Mouse (Mus musculus): Measurements from ENCODE around the gene Med20.
A peak's percentile ranks its signal among the peaks of the same experiment; 100 is the strongest.
"Not testable (repeated sequence)": the region's sequence is repeated elsewhere in the genome, so short reads cannot be mapped to it uniquely, and the experiment has no call there.

Med20 gene

GRCm38 (mm10) chr17:47627791-47628190, 16.4 kb downstream of the Med20 start:
- no peak for DNase-seq (ENCODE audit: low read depth, low spot score)

GRCm38 (mm10) chr17:47628851-47629676, 17.7 kb downstream of the Med20 start:
- DNase-seq (ENCODE audit: low read depth, low spot score) = peak; percentile 96

GRCm38 (mm10) chr17:47629717-47630677, 18.6 kb downstream of the Med20 start:
- no peak for DNase-seq (ENCODE audit: low read depth, low spot score)

- DNase-seq (ENCODE audit: low read depth, low spot score) = no peak
Measured at GRCm38 (mm10) chr17:47630678-47631065, 19.3 kb downstream of the Med20 start, which contains the start of gene Usp49. Gene Usp49 (plus strand): TSS chr17:47630690.

GRCm38 (mm10) chr17:47632181-47632840, 20.9 kb downstream of the Med20 start:
- no peak for DNase-seq (ENCODE audit: low read depth, low spot score)

DNA sequence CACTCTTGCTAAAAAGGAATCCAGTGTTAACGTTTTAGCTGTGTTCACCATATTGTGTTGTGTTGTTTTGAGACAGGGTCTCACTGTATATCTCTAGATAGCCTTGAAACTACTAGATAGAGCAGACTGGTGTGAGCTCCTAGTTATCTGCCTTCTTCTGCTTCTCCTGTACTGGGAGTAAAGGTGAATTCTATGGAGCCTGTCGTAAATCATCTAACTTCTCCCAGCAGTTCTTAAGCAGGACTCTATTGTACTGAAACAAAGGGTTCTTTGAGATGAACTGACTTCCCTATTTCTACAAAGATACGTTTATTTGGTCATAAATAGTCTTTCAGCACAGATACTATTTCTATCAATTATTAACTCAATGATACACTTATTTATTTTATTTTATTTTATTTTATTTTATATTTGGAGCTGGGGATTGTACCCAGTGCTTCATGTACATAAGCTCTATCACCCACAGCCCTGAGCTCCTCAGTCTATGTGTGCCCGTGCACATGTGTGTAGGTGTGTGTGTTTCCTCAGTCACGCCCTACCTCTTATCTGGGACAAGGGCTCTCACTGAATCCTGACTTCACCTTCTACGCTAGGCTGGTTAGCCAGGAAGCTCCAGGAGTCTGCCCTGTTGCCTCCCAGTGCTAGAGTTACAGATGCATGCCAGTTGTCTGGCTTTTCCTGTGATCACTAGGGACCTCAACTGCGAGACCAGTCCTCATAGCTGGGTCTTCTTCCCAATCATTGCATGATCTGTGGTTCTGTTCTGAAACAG, 22.8 kb downstream of the Med20 start:
- DNase-seq (ENCODE audit: low read depth, low spot score) = no peak

DNA sequence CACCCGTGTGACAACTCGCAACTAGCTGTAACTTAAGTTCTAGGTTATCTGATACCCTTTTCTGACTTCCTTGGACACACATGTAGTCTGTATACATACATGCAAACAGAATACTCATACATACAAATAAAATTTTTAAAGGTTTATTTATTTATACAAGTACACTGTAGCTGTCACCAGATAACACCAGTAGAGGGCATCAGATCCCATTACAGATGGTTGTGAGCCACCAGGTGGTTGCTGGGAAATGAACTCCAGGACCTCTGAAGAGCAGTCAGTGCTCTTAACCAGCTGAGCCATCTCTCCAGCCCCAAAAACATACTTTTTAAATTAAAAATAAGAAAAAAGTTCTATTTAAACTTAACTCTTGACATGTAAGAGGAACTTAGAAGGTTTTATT, 31.6 kb downstream of the Med20 start:
- no peak for DNase-seq (ENCODE audit: low read depth, low spot score)

- peak; percentile 80 for DNase-seq (ENCODE audit: low read depth, low spot score)
Measured at GRCm38 (mm10) chr17:47646683-47647082, 35.3 kb downstream of the Med20 start.

DNA sequence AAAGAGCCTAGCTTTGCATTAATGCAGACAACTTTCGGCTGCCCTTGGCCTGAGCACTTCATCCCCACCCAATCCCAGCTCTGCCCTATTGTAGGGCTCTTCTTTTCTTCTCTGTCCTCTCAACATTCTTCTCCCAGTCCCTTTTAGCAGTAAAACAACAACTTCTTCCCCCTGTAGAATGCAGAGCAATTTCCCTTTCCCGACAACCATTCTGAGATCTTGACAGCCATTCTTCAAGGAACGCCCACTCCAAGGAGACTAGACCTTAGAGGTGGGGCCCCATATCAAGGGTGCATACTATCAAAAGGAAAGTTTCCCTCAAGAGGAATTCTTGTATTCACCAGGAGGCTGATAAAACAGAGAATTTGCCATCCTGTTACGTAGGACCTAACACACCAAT, 37.6 kb downstream of the Med20 start:
- DNase-seq (ENCODE audit: low read depth, low spot score) = no peak

DNA sequence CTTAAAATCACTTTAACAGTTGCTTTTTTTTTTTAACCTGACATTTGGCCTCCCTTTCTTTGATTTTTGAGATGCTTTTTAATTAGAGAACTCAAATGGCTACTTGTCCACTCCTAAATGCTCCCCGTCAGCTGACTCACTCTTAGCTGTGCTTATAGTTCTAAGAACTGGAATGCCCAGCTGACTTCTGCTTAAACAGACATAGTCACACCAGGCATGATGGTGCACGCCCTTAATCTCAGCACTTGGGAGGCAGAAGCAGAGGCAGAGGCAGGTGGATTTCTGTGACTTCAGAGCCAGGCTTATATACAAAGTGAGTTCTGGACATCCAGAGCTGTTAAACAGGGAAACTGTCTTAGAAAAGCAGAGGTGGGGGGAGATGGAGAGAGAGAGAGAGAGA, 40.6 kb downstream of the Med20 start:
- no peak for DNase-seq (ENCODE audit: low read depth, low spot score)

DNA sequence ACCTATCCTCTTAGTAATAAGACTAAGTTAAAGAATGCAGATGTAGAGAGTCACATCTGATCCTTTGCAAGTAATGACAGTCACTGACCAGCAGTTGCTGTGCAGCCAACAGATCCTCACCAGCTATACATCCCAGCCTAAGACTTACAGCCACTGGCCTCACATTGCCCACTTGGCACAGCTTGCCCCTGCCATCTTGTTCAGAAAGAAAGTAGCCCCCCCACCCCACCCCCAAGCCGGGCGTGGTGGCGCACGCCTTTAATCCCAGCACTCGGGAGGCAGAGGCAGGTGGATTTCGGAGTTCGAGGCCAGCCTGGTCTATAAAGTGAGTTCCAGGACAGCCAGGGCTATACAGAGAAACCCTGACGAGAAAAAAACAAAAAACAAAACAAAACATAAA, 43.0 kb downstream of the Med20 start:
- not testable (repeated sequence) for DNase-seq (ENCODE audit: low read depth, low spot score)

GRCm38 (mm10) chr17:47655697-47656096, 44.3 kb downstream of the Med20 start:
- no peak for DNase-seq (ENCODE audit: low read depth, low spot score)

GRCm38 (mm10) chr17:47657901-47658300, 46.5 kb downstream of the Med20 start:
- DNase-seq (ENCODE audit: low read depth, low spot score) = no peak

- no peak for DNase-seq (ENCODE audit: low read depth, low spot score)
Measured at GRCm38 (mm10) chr17:47658741-47659243, 47.4 kb downstream of the Med20 start.

DNA sequence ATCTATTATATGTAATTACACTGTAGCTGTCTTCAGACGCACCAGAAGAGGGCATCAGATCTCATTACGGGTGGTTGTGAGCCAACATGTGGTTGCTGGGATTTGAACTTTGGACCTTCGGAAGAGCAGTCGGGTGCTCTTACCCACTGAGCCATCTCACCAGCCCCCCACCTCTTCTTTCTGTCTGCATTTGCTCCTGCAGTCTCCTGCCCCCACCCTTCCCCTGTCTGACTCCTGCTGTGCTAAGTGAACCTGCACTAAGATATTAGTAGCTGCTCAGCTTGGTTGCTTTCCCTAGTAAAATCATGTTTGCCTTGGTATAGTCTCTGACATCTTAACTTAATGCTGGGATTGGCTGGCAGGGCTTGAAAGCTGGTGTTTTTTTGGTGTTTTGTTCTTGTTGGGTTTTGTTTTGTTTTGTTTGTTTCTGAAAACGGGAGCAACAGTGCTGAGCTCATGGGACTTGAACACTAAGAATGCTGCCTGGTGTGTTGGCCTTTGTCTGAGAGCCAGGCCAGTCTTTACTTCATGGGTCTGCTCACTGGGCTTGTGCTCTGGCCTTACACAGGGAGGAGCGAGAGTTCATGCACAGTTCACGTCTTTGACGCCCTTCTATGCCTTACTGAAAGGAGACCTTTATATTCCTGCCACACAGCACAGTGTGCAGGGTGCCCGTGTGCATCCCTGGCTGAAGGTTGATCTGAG, 51.8 kb downstream of the Med20 start:
- DNase-seq (ENCODE audit: low read depth, low spot score) = no peak

GRCm38 (mm10) chr17:47664474-47664873, 53.1 kb downstream of the Med20 start:
- DNase-seq (ENCODE audit: low read depth, low spot score) = no peak

DNA sequence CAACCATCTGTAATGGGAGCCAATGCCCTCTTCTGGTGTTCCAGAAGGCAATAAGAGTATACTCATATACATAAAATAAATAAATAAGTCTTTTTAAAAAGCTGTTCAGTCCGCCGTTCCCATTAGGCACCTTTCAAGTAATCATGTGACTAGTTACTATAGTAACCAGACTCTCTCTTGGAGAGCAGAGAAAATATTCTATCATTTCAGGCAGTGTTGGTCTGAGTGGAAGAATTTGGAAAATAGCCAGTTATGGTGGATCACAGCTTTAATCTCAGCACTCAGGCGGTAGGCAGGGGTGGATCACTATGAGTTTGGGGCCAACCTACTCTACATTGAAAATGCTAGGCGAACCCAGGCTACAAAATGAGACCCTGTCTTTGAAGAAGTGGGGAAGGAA, 57.8 kb downstream of the Med20 start:
- no peak for DNase-seq (ENCODE audit: low read depth, low spot score)

DNA sequence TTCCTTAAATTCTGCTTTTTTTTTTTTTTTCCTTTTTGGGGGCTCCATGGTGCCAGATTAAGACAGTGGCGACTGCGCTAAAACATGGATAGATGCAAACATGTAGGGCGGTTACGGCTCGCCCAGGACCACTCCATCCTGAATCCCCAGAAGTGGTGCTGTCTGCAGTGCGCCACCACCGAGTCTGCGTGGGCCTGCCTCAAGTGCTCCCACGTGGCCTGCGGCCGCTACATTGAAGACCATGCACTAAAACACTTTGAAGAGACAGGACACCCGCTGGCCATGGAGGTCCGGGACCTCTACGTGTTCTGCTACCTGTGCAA, 60.6 kb downstream of the Med20 start:
- DNase-seq (ENCODE audit: low read depth, low spot score) = no peak

DNA sequence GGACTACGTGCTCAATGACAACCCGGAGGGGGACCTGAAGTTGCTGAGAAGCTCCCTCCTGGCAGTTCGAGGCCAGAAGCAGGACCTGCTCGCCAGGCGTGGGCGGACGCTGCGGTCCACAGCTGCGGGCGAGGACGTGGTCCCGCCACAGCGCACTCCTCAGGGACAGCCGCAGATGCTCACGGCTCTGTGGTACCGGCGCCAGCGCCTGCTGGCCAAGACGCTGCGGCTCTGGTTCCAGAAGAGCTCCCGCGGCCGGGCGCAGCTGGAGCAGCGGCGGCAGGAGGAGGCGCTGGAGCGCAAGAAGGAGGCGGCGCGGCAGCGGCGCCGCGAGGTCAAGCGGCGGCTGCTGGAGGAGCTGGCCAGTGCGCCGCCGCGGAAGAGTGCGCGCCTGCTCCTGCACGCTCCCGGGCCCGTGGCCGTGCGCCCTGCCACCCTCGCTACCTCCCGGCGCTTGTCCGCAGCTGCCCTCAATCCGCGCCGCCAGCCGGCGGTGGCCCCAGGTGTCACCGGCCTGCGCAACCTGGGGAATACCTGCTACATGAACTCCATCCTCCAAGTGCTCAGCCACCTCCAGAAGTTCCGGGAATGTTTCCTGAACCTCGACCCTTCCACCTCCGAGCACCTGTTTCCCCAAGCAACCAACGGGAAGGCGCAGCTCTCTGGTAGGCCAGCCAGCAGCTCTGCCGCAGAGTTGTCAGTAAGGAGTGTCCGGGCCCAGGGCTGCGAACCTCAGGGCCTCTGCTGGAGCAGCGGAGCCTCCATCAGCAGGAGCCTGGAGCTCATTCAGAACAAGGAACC, 61.1 kb downstream of the Med20 start:
- no peak for DNase-seq (ENCODE audit: low read depth, low spot score)
